Mouse (Mus musculus) telencephalon, adult 2 months (tissue): ENCODE results near the gene Phldb2.

ENCODE experiments used
- DNase-seq: peaks from one replicate; pipeline ENCODE4 v3.0.0-alpha.2; 2011; ENCODE audit warnings: low read depth, low spot score

The Phldb2 gene

GRCm38 (mm10) chr16:45953394-45953793 lies at the start of gene Phldb2:
Gene Phldb2, minus strand, starts transcription at chr16:45953598.
- DNase-seq = no peak

DNA sequence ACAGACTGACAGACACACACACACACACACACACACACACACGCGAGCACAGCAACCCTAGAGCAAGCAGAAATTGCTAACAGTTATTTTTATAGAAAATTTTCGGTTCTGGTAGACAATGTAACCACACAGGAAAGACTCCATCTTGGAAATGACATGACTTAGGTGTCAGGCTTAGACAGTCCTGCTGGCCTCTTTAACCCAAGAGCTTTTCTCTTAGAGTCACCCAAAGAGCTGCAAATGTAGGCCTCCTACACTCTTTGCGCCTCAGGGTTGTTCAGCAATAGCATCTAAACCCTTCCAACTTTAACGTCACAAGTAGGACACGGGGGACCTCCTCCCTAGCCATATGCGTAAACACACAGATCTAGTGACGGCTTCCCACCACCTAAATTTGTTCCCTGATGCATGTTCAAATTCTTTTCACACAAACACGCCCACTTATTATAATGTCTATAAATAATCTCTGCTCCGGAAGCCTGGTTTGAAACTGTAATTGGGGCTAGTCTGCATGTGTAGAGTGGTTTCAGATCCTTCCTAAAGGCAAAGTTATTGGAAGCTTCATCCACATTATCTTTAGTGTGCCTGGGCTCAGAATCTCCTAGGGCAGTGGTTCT lies 48.3 kb upstream of the Phldb2 start:
- DNase-seq = peak; percentile 68

DNA sequence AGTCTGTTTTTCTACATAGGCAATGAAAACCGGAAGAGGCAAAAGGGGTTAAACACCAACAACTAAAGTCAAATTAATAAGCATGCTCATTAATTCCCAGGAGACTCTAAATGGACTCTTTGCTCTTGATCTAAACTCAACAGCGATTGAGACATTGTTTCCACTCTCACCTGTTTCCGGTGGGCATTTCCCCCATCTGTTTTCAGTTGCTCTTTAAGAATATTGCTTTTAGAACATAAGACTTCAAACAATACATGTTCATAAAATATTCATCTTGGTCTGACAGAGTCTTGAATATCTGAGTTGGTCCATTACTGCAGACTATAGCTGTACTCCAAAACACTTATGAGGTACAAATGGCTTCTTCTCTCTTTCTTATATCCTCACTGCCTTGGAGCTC lies 47.6 kb upstream of the Phldb2 start:
- no peak for DNase-seq

- no peak for DNase-seq
Observed at GRCm38 (mm10) chr16:45999374-46000191, 46.2 kb upstream of the Phldb2 start.

DNA sequence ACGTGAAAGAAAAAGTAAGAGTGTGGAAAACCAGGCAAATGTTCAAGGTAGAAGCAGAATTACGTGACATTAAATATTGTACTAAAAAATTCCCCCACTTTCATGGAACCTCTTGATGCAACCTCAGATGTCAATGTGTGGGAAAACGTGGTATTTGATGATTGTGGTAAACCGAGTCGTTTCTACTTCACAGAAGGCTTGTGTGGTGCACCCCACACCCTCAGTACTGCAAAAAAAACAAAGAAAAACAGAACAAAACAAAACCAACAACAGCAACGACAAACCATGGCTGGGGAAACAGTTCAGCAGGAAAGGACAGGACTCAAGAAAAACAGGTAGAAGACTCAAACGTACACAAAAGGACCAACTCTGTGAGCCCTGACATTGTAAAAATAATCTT lies 44.8 kb upstream of the Phldb2 start:
- no peak for DNase-seq

DNA sequence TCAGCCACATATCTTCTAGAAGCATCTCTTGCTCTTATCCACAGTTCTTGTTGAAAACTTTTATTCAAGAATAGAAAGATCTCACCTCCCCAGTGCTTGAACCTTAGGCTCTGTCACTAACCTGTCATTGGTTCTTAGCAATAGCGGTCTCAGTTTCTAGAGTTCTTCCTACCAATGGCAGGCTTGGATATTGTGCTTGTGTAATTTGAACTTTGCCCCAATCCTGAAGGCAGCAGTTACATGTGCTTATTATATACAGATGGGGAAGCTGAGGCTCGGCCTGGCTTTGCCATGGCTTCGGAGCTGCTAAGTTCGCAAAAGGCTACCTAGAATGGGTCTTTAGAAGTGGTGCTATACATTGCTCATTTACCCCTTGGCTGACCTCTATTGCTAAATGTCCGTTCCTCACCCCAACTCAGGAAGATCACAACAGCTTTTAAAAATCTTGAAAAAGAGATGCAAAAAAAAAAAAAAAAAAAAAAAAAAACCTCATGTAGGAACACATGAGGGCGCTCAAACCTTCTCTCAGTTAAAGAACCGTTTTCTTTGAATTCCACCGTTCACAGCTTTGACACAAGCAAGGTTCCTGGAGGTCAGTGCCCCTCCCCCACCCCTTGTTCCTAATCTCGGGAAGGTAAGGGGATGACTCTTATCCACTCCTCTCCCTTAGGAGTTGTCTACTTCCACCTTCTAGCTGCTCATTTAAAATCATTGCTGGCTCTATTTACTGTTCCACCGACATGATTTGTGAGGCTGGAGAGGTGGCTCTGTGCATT lies 37.7 kb upstream of the Phldb2 start:
- DNase-seq = no peak

DNA sequence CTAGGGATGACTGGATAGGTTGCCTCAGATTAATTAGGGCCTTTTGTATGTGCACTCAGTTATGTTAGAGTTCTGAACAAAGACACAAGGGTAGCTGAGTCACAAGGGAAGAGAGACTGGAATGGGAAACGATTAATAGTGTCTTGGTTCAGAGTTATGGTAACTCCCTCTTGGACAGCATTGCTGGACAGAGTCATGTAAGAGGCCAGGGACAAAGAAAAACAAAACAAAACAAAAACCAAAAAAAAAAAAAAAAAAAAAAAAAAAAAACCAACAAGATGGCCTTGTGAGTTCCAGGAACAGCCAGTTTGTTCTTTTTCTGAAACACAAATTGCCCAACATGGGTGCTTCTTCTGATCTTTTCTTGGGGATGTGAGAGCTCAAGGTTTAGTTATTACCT lies 32.8 kb upstream of the Phldb2 start:
- DNase-seq = no peak

DNA sequence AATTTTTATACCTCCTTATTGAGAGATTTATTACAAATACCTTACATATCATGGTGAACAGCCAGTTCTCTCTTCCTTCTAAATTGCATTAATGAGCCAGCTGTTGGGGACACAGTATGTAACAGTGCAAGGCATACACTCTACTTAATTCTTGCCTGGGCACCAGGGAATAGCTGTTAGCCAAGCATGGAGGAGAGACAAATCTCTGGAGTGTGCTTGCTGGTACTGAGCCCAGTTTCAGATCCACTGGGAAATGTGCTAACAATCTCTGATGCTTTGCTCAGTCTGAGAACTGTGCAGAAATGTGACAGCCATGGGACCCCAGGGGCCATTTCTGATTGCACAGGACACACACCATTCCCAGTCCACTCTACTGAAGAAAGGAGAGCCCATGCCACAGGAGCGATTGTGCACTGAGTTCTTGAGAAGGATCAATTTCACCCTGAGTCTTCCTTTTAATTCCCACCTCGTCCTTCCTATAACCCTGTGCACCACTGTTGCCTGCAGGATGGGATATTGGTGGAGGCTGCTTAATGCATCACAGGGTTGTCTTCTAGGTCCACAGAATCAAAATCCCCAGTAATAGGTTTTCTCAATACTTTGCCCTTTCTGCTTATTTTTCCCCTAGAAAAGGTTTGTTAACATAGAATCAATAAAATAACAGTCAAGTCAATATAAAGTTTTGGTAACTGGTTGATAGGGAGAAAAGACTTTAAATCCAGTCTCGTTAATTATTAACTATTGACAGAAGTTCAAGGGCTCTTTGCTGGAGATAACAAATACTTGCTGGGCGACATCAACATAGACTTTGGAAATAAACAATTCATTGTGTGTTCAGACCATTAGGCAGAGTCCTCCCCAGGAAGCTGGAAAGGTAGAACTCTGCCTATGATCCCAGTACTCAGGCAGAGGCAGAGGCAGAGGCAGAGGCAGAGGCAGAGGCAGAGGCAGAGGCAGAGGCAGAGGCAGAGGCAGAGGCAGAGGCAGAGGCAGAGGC lies 31.5 kb upstream of the Phldb2 start:
- no peak for DNase-seq

DNA sequence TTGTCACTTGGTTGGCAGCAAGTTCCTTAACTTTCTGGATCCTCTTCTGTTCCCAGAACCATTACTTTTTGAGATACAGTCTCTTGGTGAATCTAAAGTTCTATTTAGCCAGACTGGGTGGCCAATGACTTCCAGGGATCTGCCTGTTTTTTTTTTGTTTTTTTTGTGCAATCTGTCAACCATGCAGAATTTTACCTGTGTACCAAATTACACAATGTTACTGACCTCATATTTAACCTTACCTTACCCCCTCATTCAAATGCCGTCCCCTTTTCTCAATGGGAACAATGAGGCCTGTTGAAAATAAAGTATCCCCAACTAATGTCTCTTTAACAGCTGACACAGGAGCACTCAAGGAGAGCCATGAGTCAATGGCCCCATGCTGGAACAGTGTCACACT lies 22.9 kb upstream of the Phldb2 start:
- no peak for DNase-seq

DNA sequence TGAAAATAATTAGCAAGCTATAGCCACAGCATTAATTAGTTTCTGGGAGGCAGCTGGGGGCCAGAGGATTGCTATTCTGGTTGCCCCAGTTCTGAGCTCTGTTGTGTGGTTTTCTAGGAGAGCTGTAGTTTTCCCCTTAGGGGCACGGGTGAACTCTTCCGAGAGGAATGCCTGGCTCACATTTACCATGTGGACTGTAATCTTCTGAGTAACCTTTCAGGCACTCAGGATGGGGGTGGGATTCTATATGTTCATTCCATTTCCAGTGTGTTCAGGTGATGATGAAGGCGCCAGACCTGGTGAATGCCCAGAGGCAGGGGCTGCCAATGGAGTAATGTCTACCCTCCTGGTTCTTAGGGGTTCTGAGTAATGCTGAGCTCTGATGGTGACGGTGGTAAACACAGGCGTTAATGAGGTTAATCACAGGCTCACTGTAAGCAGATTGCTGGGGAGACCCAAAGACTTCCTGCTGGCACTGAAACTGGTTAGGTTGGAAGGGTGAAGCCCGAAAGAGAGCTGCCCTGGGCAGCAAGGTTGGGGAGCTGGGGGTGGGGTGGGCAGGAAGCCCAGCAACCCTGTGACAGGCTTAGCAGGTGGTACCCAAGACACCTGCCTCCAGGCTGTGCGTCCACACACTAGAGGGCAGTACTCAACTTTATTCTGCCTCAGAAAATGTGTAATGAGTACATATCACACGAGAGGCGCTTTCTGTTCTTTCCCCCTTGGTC lies 20.7 kb upstream of the Phldb2 start:
- DNase-seq = no peak

- DNase-seq = no peak
Observed at GRCm38 (mm10) chr16:45970187-45970586, 16.8 kb upstream of the Phldb2 start.

GRCm38 (mm10) chr16:45968716-45969115 lies 15.3 kb upstream of the Phldb2 start:
- no peak for DNase-seq

DNA sequence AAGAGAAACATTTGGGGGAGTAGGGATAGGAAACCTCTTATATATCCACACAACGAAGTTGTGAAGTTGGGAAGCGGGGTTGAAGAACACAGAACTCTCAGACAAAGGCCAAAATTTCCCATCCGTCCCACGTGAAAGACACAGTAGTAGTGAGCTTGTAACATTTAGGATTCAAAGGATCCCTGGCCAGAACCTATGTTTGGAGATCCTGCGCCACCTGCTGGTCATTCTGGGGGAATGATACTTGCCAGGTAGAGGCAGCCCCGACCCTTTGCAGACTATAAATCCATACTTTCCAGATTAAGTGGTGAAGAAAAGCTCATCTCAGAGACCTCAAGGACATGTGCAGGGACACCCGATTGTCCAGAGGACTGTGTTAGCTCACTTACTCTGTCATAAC lies 14.1 kb upstream of the Phldb2 start:
- peak; percentile 44 for DNase-seq

DNA sequence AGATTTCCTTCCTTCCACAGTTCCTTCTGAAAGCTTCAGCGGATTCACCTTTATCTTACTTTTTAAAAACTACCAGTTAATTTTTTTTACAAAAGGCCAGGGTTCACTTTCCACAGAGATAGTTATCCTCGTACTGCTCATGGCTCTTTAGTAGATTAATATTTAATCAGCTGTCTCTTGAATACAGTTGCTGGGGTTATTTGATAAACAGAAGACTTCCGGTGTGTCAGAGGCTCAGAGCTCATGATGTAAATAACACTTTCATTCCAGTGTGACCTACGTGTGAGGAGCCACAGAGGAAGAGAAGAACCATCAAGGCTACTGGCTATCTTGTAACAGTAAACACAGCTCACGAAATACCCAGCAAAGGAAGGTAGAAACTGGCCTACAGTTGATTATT lies 13.2 kb upstream of the Phldb2 start:
- no peak for DNase-seq

DNA sequence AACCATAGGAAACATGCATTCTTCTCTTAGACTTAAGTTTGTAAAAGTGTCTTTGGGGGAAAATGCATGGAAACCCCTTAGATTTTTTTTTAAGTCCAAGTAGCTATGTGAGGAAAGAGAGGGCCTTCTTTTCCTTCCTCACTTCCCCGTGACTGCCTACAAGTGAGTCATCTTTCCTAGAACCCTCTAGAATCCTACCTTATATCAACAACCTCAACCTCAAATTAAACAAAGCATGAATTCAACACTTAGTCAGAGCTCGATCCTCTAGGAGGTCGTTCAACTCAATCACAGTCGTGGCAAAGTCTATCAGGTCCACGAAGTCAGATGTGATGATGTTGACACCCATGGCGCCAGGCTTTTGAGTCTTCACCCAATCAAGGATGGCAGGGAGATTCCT lies 11.4 kb upstream of the Phldb2 start:
- DNase-seq = no peak

- DNase-seq = no peak
Observed at GRCm38 (mm10) chr16:45963837-45964236, 10.4 kb upstream of the Phldb2 start.

DNA sequence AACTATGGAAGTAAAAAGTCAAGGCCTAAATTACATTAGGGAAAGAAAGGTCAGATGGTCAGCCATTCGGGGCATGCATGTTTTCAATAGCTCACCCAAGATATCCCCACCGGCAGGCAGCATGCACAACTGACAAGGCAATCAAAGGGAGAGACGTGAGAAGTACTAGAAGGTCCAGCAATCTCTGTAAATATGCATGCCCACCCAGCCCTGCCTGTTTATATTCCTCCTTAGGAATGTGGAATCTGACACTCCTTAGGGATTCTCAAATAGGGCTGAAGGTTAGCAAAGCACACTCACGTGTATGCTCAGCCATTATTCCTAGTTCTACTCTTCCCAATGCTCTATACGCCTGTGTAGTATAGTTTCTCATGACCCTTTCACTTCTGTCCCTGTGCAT lies 9.7 kb upstream of the Phldb2 start:
- no peak for DNase-seq

GRCm38 (mm10) chr16:45960978-45961377 lies 7.6 kb upstream of the Phldb2 start:
- no peak for DNase-seq

DNA sequence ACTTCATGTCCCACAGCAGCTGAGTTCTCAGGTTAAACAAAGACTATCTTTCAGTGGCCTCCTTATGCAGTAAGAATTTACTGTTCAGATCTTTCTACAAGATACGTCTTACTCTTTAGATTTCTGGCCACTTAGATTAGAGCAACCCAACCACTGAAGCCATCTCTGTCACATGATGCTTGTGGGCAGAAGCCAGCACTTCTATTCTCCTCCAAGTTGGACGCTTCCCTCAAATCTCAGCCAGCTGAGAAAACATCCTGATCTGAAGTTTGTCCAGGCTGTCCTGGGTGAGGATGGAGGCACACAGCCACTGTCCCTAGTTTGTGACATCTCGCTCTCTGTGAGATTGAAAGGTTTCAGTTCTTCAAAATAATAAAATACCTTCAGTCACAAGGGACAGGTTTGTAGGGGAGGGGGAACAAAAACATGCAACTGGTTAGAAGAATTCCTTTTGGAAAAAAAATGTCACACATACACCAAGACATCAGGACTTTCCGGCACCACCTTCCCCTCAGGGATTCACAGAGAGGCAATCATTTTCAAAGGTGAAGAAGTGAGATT lies 3.1 kb upstream of the Phldb2 start:
- DNase-seq = no peak

GRCm38 (mm10) chr16:45952501-45952900 lies 897 bp downstream of the Phldb2 start:
- no peak for DNase-seq
